Mouse (Mus musculus) hindbrain, embryonic 12.5 days (tissue): ENCODE measurements at regions not wholly inside any gene's neighbourhood (a gene's known extent, or its start where the extent isn't known, plus 50 kb on each side); places are given as distances from the start of the nearest gene placed in this dataset.

Experiments
- ATAC-seq: fragments of 200-750 bp; cut with Nextera tagmentation; 2 replicates; pipeline ENCODE4 v1.8.0; 2017; ENCODE audit warnings: moderate TSS enrichment; ENCODE audit not compliant: low FRiP score
- H3K27ac ChIP-seq: fragments of 300-500 bp; sonication (generic); 2 replicates; pipeline ENCODE4 v1.5.1; 2016; ENCODE audit warnings: mild to moderate bottlenecking
- H3K27me3 ChIP-seq: fragments of 300-500 bp; sonication (generic); 2 replicates; pipeline ENCODE4 v1.6.1; 2016; ENCODE audit warnings: mild to moderate bottlenecking
- H3K36me3 ChIP-seq: fragments of 300-500 bp; sonication (generic); 2 replicates; pipeline ENCODE4 v1.6.1; 2016; ENCODE audit warnings: mild to moderate bottlenecking
- H3K4me1 ChIP-seq: fragments of 300-500 bp; sonication (generic); 2 replicates; pipeline ENCODE4 v1.6.1; 2016
- H3K4me2 ChIP-seq: fragments of 300-500 bp; sonication (generic); replicated peaks from 2 replicates; pipeline ENCODE4 v1.6.1; 2016; ENCODE audit warnings: mild to moderate bottlenecking
- H3K4me3 ChIP-seq: fragments of 300-500 bp; sonication (generic); 2 replicates; pipeline ENCODE4 v1.5.1; 2016; ENCODE audit warnings: mild to moderate bottlenecking
- H3K9ac ChIP-seq: fragments of 300-500 bp; sonication (generic); 2 replicates; pipeline ENCODE4 v1.6.1; 2016; ENCODE audit warnings: mild to moderate bottlenecking, moderate library complexity
- H3K9me3 ChIP-seq: fragments of 300-500 bp; sonication (generic); replicated peaks from 2 replicates; pipeline ENCODE4 v1.6.1; 2016; ENCODE audit warnings: mild to moderate bottlenecking
- WGBS: fragments of 180-500 bp; shearing (Covaris S2); methylation state at CpG from one replicate; pipeline ENCODE4 v1.1.7; 2016; 5-methylcytosine and 5-hydroxymethylcytosine counted together

- no peaks in the 10 kb centered on the region for H3K9me3 ChIP-seq
- no peak for ATAC-seq
- H3K27ac ChIP-seq: no peak overlapping the region
- H3K36me3 ChIP-seq: no peaks in the 10 kb centered on the region
- H3K4me3 ChIP-seq: no peak overlapping the region
- no peak overlapping the region for H3K4me2 ChIP-seq
- no peaks in the 10 kb centered on the region for H3K4me1 ChIP-seq
- 85% methylated on average over 3 of the region's 3 CpGs for WGBS
- no peak overlapping the region for H3K9ac ChIP-seq
- no peaks in the 10 kb centered on the region for H3K27me3 ChIP-seq
Measured at GRCm38 (mm10) chr3:17201773-17202172, 746.4 kb upstream of the Cypt12 start.

GRCm38 (mm10) chr3:17214031-17214430 lies 734.2 kb upstream of the Cypt12 start:
- 0 out of 2 replicates have a peak, but pooled peaks have one; percentile 40 for ATAC-seq
- H3K36me3 ChIP-seq: no peaks in the 10 kb centered on the region
- H3K27me3 ChIP-seq: no peaks in the 10 kb centered on the region
- no peaks in the 10 kb centered on the region for H3K9me3 ChIP-seq
- H3K4me1 ChIP-seq: no peaks in the 10 kb centered on the region
- H3K4me3 ChIP-seq: no peak overlapping the region
- no peak overlapping the region for H3K27ac ChIP-seq
- H3K4me2 ChIP-seq: no peak overlapping the region
- 66% methylated on average over 3 of the region's 3 CpGs for WGBS
- H3K9ac ChIP-seq: no peak overlapping the region

- H3K4me1 ChIP-seq: no peaks in the 10 kb centered on the region
- peak; percentile 67 for ATAC-seq
- WGBS: 46% methylated on average over 2 of the region's 2 CpGs
- H3K9me3 ChIP-seq: no peaks in the 10 kb centered on the region
- no peak overlapping the region for H3K4me2 ChIP-seq
- H3K27me3 ChIP-seq: no peaks in the 10 kb centered on the region
- H3K4me3 ChIP-seq: no peak overlapping the region
- H3K36me3 ChIP-seq: no peaks in the 10 kb centered on the region
- H3K9ac ChIP-seq: no peak overlapping the region
- H3K27ac ChIP-seq: no peak overlapping the region
Measured at GRCm38 (mm10) chr3:17216825-17217224, 731.4 kb upstream of the Cypt12 start.

- Histone ChIP-seq H3K9ac (no peak overlapping the region), H3K4me1 (no peaks in the 10 kb centered on the region), H3K27ac (no peak overlapping the region), H3K9me3 (no peaks in the 10 kb centered on the region), H3K36me3 (no peaks in the 10 kb centered on the region), H3K4me2 (no peak overlapping the region), H3K4me3 (no peak overlapping the region), H3K27me3 (no peaks in the 10 kb centered on the region)
- WGBS: 11% methylated on average over 1 of the region's 1 CpGs
- no peak for ATAC-seq
Measured at GRCm38 (mm10) chr3:17238407-17238806, 709.8 kb upstream of the Cypt12 start.

GRCm38 (mm10) chr3:17258397-17258796 lies 689.8 kb upstream of the Cypt12 start:
- Histone ChIP-seq H3K9ac (no peak overlapping the region), H3K36me3 (no peaks in the 10 kb centered on the region), H3K4me2 (no peak overlapping the region)

GRCm38 (mm10) chr3:17259093-17259492 lies 689.1 kb upstream of the Cypt12 start:
- H3K4me3 ChIP-seq: no peak overlapping the region
- H3K4me2 ChIP-seq: no peak overlapping the region
- no peaks in the 10 kb centered on the region for H3K9me3 ChIP-seq
- no peak for ATAC-seq
- 78% methylated on average over 3 of the region's 3 CpGs for WGBS
- H3K36me3 ChIP-seq: no peaks in the 10 kb centered on the region
- H3K4me1 ChIP-seq: no peaks in the 10 kb centered on the region
- H3K27ac ChIP-seq: no peak overlapping the region
- no peak overlapping the region for H3K9ac ChIP-seq
- no peaks in the 10 kb centered on the region for H3K27me3 ChIP-seq

More at GRCm38 (mm10) chr3:17258397-17258796, 689.8 kb upstream of the Cypt12 start:
- ATAC-seq: no peak
- Histone ChIP-seq H3K4me1 (no peaks in the 10 kb centered on the region), H3K4me3 (no peak overlapping the region), H3K27ac (no peak overlapping the region), H3K27me3 (no peaks in the 10 kb centered on the region), H3K9me3 (no peaks in the 10 kb centered on the region)

GRCm38 (mm10) chr3:17281231-17281630 lies 667.0 kb upstream of the Cypt12 start:
- H3K9ac ChIP-seq: no peak overlapping the region
- no peaks in the 10 kb centered on the region for H3K36me3 ChIP-seq
- H3K27me3 ChIP-seq: no peaks in the 10 kb centered on the region
- H3K4me2 ChIP-seq: no peak overlapping the region
- no peak overlapping the region for H3K4me3 ChIP-seq
- peak; percentile 72; the same call in 1 of the 2 replicates for ATAC-seq
- H3K9me3 ChIP-seq: no peaks in the 10 kb centered on the region
- 0 out of 2 replicates have a peak overlapping the region, but pooled peaks have one; percentile 23 for H3K27ac ChIP-seq
- H3K4me1 ChIP-seq: 0 out of 2 replicates have a peak, but pooled peaks cover 3% of the 10 kb centered on the region
- WGBS: 50% methylated on average over 6 of the region's 6 CpGs

GRCm38 (mm10) chr3:17282881-17283280 lies 665.3 kb upstream of the Cypt12 start:
- 78% methylated on average over 3 of the region's 3 CpGs for WGBS

GRCm38 (mm10) chr3:17317523-17317922 lies 630.7 kb upstream of the Cypt12 start:
- H3K36me3 ChIP-seq: no peaks in the 10 kb centered on the region
- H3K4me1 ChIP-seq: peaks cover 9% of the 10 kb centered on the region
- H3K4me2 ChIP-seq: no peak overlapping the region
- 0 out of 2 replicates have a peak, but pooled peaks have one; percentile 4 for ATAC-seq
- H3K27me3 ChIP-seq: 0 out of 2 replicates have a peak, but pooled peaks cover 2% of the 10 kb centered on the region
- H3K9ac ChIP-seq: no peak overlapping the region
- no peak overlapping the region for H3K27ac ChIP-seq
- no peaks in the 10 kb centered on the region for H3K9me3 ChIP-seq
- no peak overlapping the region for H3K4me3 ChIP-seq

More at GRCm38 (mm10) chr3:17282881-17283280, 665.3 kb upstream of the Cypt12 start:
- no peaks in the 10 kb centered on the region for H3K36me3 ChIP-seq
- H3K27me3 ChIP-seq: no peaks in the 10 kb centered on the region
- H3K4me2 ChIP-seq: no peak overlapping the region
- no peak overlapping the region for H3K4me3 ChIP-seq
- no peak overlapping the region for H3K27ac ChIP-seq
- no peak overlapping the region for H3K9ac ChIP-seq
- ATAC-seq: no peak
- H3K9me3 ChIP-seq: no peaks in the 10 kb centered on the region
- 0 out of 2 replicates have a peak, but pooled peaks cover 3% of the 10 kb centered on the region for H3K4me1 ChIP-seq

GRCm38 (mm10) chr3:17318450-17318849 lies 629.8 kb upstream of the Cypt12 start:
- Histone ChIP-seq H3K9me3 (no peaks in the 10 kb centered on the region), H3K36me3 (no peaks in the 10 kb centered on the region), H3K27me3 (0 out of 2 replicates have a peak, but pooled peaks cover 2% of the 10 kb centered on the region), H3K4me2 (no peak overlapping the region), H3K27ac (no peak overlapping the region), H3K4me3 (no peak overlapping the region), H3K4me1 (peaks cover 12% of the 10 kb centered on the region), H3K9ac (no peak overlapping the region)
- WGBS: 87% methylated on average over 3 of the region's 3 CpGs
- no peak for ATAC-seq

GRCm38 (mm10) chr3:17319213-17319612 lies 629.0 kb upstream of the Cypt12 start:
- ATAC-seq: peak; percentile 90
- WGBS: 8% methylated on average over 9 of the region's 9 CpGs
- no peak overlapping the region for H3K9ac ChIP-seq
- no peaks in the 10 kb centered on the region for H3K27me3 ChIP-seq
- no peaks in the 10 kb centered on the region for H3K36me3 ChIP-seq
- no peak overlapping the region for H3K4me3 ChIP-seq
- H3K4me1 ChIP-seq: peaks cover 12% of the 10 kb centered on the region
- H3K9me3 ChIP-seq: no peaks in the 10 kb centered on the region
- peak overlapping the region; percentile 79 for H3K27ac ChIP-seq
- H3K4me2 ChIP-seq: peak overlapping the region; percentile 6; the same call in 1 of the 2 replicates

- ATAC-seq: no peak
- no peak overlapping the region for H3K4me3 ChIP-seq
- peak overlapping the region; percentile 40; the same call in 1 of the 2 replicates for H3K27ac ChIP-seq
- H3K36me3 ChIP-seq: no peaks in the 10 kb centered on the region
- H3K4me1 ChIP-seq: peaks cover 12% of the 10 kb centered on the region
- H3K27me3 ChIP-seq: no peaks in the 10 kb centered on the region
- no peak overlapping the region for H3K9ac ChIP-seq
- H3K9me3 ChIP-seq: no peaks in the 10 kb centered on the region
- no peak overlapping the region for H3K4me2 ChIP-seq
- WGBS: 60% methylated on average over 5 of the region's 5 CpGs
Measured at GRCm38 (mm10) chr3:17319931-17320330, 628.3 kb upstream of the Cypt12 start.

- Histone ChIP-seq H3K9ac (no peak overlapping the region), H3K27ac (peak overlapping the region; percentile 79), H3K4me1 (peaks cover 18% of the 10 kb centered on the region), H3K4me2 (no peak overlapping the region), H3K4me3 (no peak overlapping the region), H3K9me3 (no peaks in the 10 kb centered on the region), H3K27me3 (no peaks in the 10 kb centered on the region), H3K36me3 (no peaks in the 10 kb centered on the region)
- WGBS: 38% methylated on average over 2 of the region's 2 CpGs
- ATAC-seq: no peak
Measured at GRCm38 (mm10) chr3:17322266-17322665, 625.9 kb upstream of the Cypt12 start.
